Comparison of ENCODE assay signal across 20 mouse cellular contexts in genomic region chr2:109738331-109738730, GRCm38 (mm10).
"Had no signal": no experiment of that assay in that cellular context is flagged by ENCODE, and none has a peak within 500 bp of the region (broad histone marks: within the 10 kb centered on the region; RNA-seq: fewer than 3 reads in every experiment).

No protein-coding gene starts in this region.

- DNase-seq: liver, postnatal 0 days; lung, adult 2 months; lung, postnatal 4 days; midbrain, embryonic 14.5 days; retina, postnatal 1 day; right cerebral cortex, adult 18-20 months; right cerebral cortex, postnatal 25 days; right cerebral cortex, postnatal 4 days; spleen, adult 18-20 months; thymus, adult 18-20 months; thymus, postnatal 14 days; thymus, postnatal 36 days had no signal

- H3K4me1 ChIP-seq: lung, embryonic 15.5 days had no signal

- ATAC-seq: liver, postnatal 0 days; lung, postnatal 0 days; midbrain, embryonic 16.5 days had no signal

- H3K4me3 ChIP-seq: lung, embryonic 15.5 days; midbrain, embryonic 10.5 days; midbrain, embryonic 12.5 days; myocyte; neural tube, embryonic 13.5 days; neural tube, embryonic 15.5 days had no signal

- H3K27ac ChIP-seq: lung, embryonic 15.5 days; midbrain, embryonic 10.5 days; midbrain, embryonic 12.5 days; neural tube, embryonic 13.5 days; neural tube, embryonic 15.5 days had no signal
